Mouse (Mus musculus) liver, embryonic 11.5 days (tissue): ENCODE measurements around the gene Ndufb7. TPM values are rescaled to one million over a fixed set of nuclear protein-coding genes. Genes with fewer than 3 reads are reported as not detected.
A peak's percentile ranks its signal among the peaks of the same experiment; 100 is the strongest.

Source experiments
- ATAC-seq: fragments of 200-750 bp; cut with Nextera tagmentation; replicated peaks from 2 replicates; pipeline ENCODE4 v1.8.0; 2017; ENCODE audit warnings: moderate number of reproducible peaks, mild to moderate bottlenecking, moderate TSS enrichment, moderate library complexity; ENCODE audit not compliant: low FRiP score
- DNase-seq: peaks from one replicate; pipeline ENCODE4 v3.0.0-alpha.2; 2017; ENCODE audit warnings: low spot score
- H3K27ac ChIP-seq: fragments of 300-500 bp; sonication (generic); 2 replicates; pipeline ENCODE4 v1.5.1; 2014; ENCODE audit warnings: mild to moderate bottlenecking, low read depth, low read length, control low read depth
- H3K27me3 ChIP-seq: fragments of 300-500 bp; sonication (generic); replicated peaks from 2 replicates; pipeline ENCODE4 v1.6.1; 2014; ENCODE audit warnings: low read length, mixed read lengths; ENCODE audit not compliant: control insufficient read depth, insufficient read depth
- H3K36me3 ChIP-seq: fragments of 300-500 bp; sonication (generic); 2 replicates; pipeline ENCODE4 v1.6.1; 2014; ENCODE audit warnings: mild to moderate bottlenecking, low read length, moderate library complexity, mixed read lengths; ENCODE audit not compliant: control insufficient read depth, insufficient read depth
- H3K4me1 ChIP-seq: fragments of 300-500 bp; sonication (generic); replicated peaks from 2 replicates; pipeline ENCODE4 v1.6.1; 2014; ENCODE audit warnings: low read length, mixed read lengths; ENCODE audit not compliant: control insufficient read depth, insufficient read depth
- H3K4me2 ChIP-seq: fragments of 300-500 bp; sonication (generic); 2 replicates; pipeline ENCODE4 v1.6.1; 2014; ENCODE audit warnings: mild to moderate bottlenecking, control low read depth, moderate library complexity
- H3K4me3 ChIP-seq: fragments of 300-500 bp; sonication (generic); 2 replicates; pipeline ENCODE4 v1.5.1; 2014; ENCODE audit warnings: low read depth, low read length, control low read depth
- H3K9ac ChIP-seq: fragments of 300-500 bp; sonication (generic); 2 replicates; pipeline ENCODE4 v1.6.1; 2014; ENCODE audit warnings: low read depth, low read length, control low read depth
- H3K9me3 ChIP-seq: fragments of 300-500 bp; sonication (generic); 2 replicates; pipeline ENCODE4 v1.6.1; 2016; ENCODE audit warnings: low read length, inconsistent platforms, mixed read lengths; ENCODE audit not compliant: control insufficient read depth
- WGBS: fragments of 180-500 bp; shearing (Covaris S2); extraction: QIAGEN DNeasy Blood & Tissue Kit; methylation state at CpG from one replicate; pipeline ENCODE4 v1.1.7; 2014; 5-methylcytosine and 5-hydroxymethylcytosine counted together
- polyA plus RNA-seq: library from polyadenylated mRNA; unstranded; fragments of >200 nt; fragmentation: Nextera tagmentation; extraction: Ambion mirVana; gene quantifications from 2 replicates; pipeline ENCODE4 v1.2.1, GENCODE M21; 2014

The Ndufb7 gene
- polyA plus RNA-seq, 1 experiment from 2014 or later, result 354 TPM

- WGBS, result 82% methylated on average over 17 of the region's 17 CpGs
- H3K27ac ChIP-seq, result no peak overlapping the region; the same call in 1 of the 2 replicates
- no peaks in the 10 kb centered on the region for H3K9me3 ChIP-seq
- H3K4me3 ChIP-seq, result no peak overlapping the region
- ATAC-seq, result no peak
- no peaks in the 10 kb centered on the region for H3K27me3 ChIP-seq
- DNase-seq, result peak; percentile 30
- H3K9ac ChIP-seq, result no peak overlapping the region; the same call in 1 of the 2 replicates
- peaks cover 30% of the 10 kb centered on the region for H3K4me1 ChIP-seq
- no peak overlapping the region for H3K4me2 ChIP-seq
- H3K36me3 ChIP-seq, result no peaks in the 10 kb centered on the region; the same call in 1 of the 2 replicates
Measured at GRCm38 (mm10) chr8:83578131-83579055, 11.9 kb downstream of the Ndufb7 start.

GRCm38 (mm10) chr8:83579676-83580075 lies 13.2 kb downstream of the Ndufb7 start:
- Histone ChIP-seq H3K27ac (no peak overlapping the region), H3K4me3 (no peak overlapping the region), H3K9ac (no peak overlapping the region), H3K36me3 (peaks cover 8% of the 10 kb centered on the region; the same call in 1 of the 2 replicates), H3K4me2 (no peak overlapping the region), H3K9me3 (no peaks in the 10 kb centered on the region), H3K4me1 (peaks cover 30% of the 10 kb centered on the region), H3K27me3 (no peaks in the 10 kb centered on the region)
- 88% methylated on average over 8 of the region's 8 CpGs for WGBS
- DNase-seq (no peak), ATAC-seq (no peak)

- DNase-seq, result no peak
- WGBS, result 86% methylated on average over 8 of the region's 8 CpGs
- Histone ChIP-seq H3K4me1 (peaks cover 26% of the 10 kb centered on the region), H3K9ac (no peak overlapping the region), H3K9me3 (no peaks in the 10 kb centered on the region), H3K4me2 (no peak overlapping the region), H3K4me3 (no peak overlapping the region), H3K27me3 (no peaks in the 10 kb centered on the region), H3K27ac (no peak overlapping the region), H3K36me3 (peaks cover 8% of the 10 kb centered on the region)
- no peak for ATAC-seq
Measured at GRCm38 (mm10) chr8:83580826-83581225, 14.4 kb downstream of the Ndufb7 start.

GRCm38 (mm10) chr8:83582226-83582625 lies 15.8 kb downstream of the Ndufb7 start:
- Histone ChIP-seq H3K4me2 (no peak overlapping the region), H3K4me3 (no peak overlapping the region), H3K9ac (no peak overlapping the region), H3K27ac (no peak overlapping the region), H3K36me3 (peaks cover 13% of the 10 kb centered on the region), H3K4me1 (peaks cover 12% of the 10 kb centered on the region; the same call in 1 of the 2 replicates), H3K9me3 (no peaks in the 10 kb centered on the region), H3K27me3 (no peaks in the 10 kb centered on the region)
- 85% methylated on average over 8 of the region's 8 CpGs for WGBS
- DNase-seq (no peak), ATAC-seq (no peak)

- 0 out of 2 replicates have a peak, but pooled peaks cover 5% of the 10 kb centered on the region for H3K4me1 ChIP-seq
- no peak for DNase-seq
- peaks cover 13% of the 10 kb centered on the region for H3K36me3 ChIP-seq
- no peak overlapping the region for H3K27ac ChIP-seq
- H3K27me3 ChIP-seq, result no peaks in the 10 kb centered on the region
- WGBS, result 87% methylated on average over 15 of the region's 15 CpGs
- no peak overlapping the region for H3K4me3 ChIP-seq
- ATAC-seq, result no peak
- H3K9ac ChIP-seq, result no peak overlapping the region
- no peaks in the 10 kb centered on the region for H3K9me3 ChIP-seq
- H3K4me2 ChIP-seq, result no peak overlapping the region
Measured at GRCm38 (mm10) chr8:83583236-83583635, 16.8 kb downstream of the Ndufb7 start.

GRCm38 (mm10) chr8:83584771-83585170 lies 18.3 kb downstream of the Ndufb7 start:
- ATAC-seq (no peak), DNase-seq (no peak)
- Histone ChIP-seq H3K9ac (no peak overlapping the region), H3K27ac (no peak overlapping the region), H3K36me3 (peaks cover 18% of the 10 kb centered on the region), H3K27me3 (no peaks in the 10 kb centered on the region), H3K4me2 (no peak overlapping the region), H3K4me3 (no peak overlapping the region), H3K9me3 (no peaks in the 10 kb centered on the region), H3K4me1 (no peaks in the 10 kb centered on the region)
- WGBS, result 89% methylated on average over 1 of the region's 1 CpGs

- no peak for ATAC-seq
- Histone ChIP-seq H3K4me1 (peaks cover 3% of the 10 kb centered on the region; the same call in 1 of the 2 replicates), H3K36me3 (peaks cover 18% of the 10 kb centered on the region), H3K4me2 (no peak overlapping the region), H3K9me3 (no peaks in the 10 kb centered on the region), H3K27me3 (no peaks in the 10 kb centered on the region), H3K9ac (no peak overlapping the region), H3K4me3 (no peak overlapping the region), H3K27ac (no peak overlapping the region)
- WGBS, result 82% methylated on average over 3 of the region's 3 CpGs
- DNase-seq, result no peak
Measured at GRCm38 (mm10) chr8:83585333-83585732, 18.9 kb downstream of the Ndufb7 start.

GRCm38 (mm10) chr8:83587644-83588043 lies 21.2 kb downstream of the Ndufb7 start:
- Histone ChIP-seq H3K4me3 (no peak overlapping the region), H3K36me3 (peaks cover 18% of the 10 kb centered on the region), H3K4me1 (peaks cover 6% of the 10 kb centered on the region; the same call in 1 of the 2 replicates), H3K9me3 (no peaks in the 10 kb centered on the region), H3K27ac (no peak overlapping the region), H3K27me3 (no peaks in the 10 kb centered on the region), H3K9ac (no peak overlapping the region), H3K4me2 (no peak overlapping the region)
- 82% methylated on average over 6 of the region's 6 CpGs for WGBS
- ATAC-seq (no peak), DNase-seq (no peak)

- no peak overlapping the region for H3K9ac ChIP-seq
- H3K36me3 ChIP-seq, result peaks cover 14% of the 10 kb centered on the region
- no peak overlapping the region for H3K4me3 ChIP-seq
- ATAC-seq (no peak), DNase-seq (no peak)
- 88% methylated on average over 5 of the region's 5 CpGs for WGBS
- H3K4me1 ChIP-seq, result peaks cover 13% of the 10 kb centered on the region
- H3K27ac ChIP-seq, result no peak overlapping the region
- H3K4me2 ChIP-seq, result no peak overlapping the region
- no peaks in the 10 kb centered on the region for H3K27me3 ChIP-seq
- H3K9me3 ChIP-seq, result no peaks in the 10 kb centered on the region
Measured at GRCm38 (mm10) chr8:83588886-83589285, 22.4 kb downstream of the Ndufb7 start.
